Mouse (Mus musculus): ENCODE measurements at regions not wholly inside any gene's neighbourhood (a gene's known extent, or its start where the extent isn't known, plus 50 kb on each side); places are given as distances from the start of the nearest gene placed in this dataset.
"Not testable (repeated sequence)": the region's sequence is repeated elsewhere in the genome, so short reads cannot be mapped to it uniquely, and the experiment has no call there.

DNA sequence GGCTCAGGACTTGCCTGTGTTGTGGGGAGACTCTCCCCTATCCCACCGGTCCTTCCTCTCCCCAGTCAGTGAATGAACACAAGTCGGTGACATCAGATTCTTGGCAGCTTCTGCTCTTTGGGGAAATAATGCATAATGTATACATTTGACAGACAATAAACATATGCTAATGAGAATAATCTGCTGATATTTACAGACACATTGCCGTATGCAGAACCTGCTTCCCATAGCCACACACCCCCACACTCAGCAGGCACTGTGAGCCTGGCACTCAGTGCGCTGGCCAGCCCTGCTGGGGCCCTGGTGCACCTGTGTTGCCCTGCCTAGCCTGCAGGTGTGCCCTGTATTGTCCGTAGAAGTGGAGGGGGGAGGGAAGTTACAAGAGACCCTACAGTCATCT is 215.5 kb downstream of the Matn1 start:
- DNase-seq (ENCODE audit: low read depth, low spot score): no peak

- DNase-seq (ENCODE audit: low read depth, low spot score): no peak
Observed at GRCm38 (mm10) chr4:131160135-131160534, 215.9 kb downstream of the Matn1 start.

DNA sequence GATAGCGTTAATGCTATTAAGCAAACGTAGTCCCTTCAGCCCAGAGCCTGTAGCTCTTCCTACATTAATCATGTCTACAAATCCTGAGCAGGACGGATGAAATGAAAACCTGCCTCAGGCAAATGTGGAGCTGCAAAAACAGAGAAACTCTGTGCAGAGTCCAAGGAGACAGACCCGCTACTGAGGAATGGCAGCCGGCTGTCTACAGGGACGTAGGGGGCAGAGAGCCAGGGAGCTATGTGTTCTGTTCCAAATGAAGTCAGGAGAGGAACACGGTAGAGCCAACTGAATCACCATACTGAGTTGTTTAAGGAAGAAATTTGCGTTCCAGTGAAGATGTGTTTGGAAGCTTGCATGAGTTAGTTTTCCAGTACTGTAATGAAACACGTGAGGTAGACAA is 217.3 kb downstream of the Matn1 start:
- no peak for DNase-seq (ENCODE audit: low read depth, low spot score)

- no peak for DNase-seq (ENCODE audit: low read depth, low spot score)
Observed at GRCm38 (mm10) chr4:131163782-131164315, 219.7 kb downstream of the Matn1 start.

- DNase-seq (ENCODE audit: low read depth, low spot score): peak; percentile 35
Observed at GRCm38 (mm10) chr4:131166574-131167270, 222.5 kb downstream of the Matn1 start.

- DNase-seq (ENCODE audit: low read depth, low spot score): no peak
Observed at GRCm38 (mm10) chr4:131167921-131168320, 223.7 kb downstream of the Matn1 start.

DNA sequence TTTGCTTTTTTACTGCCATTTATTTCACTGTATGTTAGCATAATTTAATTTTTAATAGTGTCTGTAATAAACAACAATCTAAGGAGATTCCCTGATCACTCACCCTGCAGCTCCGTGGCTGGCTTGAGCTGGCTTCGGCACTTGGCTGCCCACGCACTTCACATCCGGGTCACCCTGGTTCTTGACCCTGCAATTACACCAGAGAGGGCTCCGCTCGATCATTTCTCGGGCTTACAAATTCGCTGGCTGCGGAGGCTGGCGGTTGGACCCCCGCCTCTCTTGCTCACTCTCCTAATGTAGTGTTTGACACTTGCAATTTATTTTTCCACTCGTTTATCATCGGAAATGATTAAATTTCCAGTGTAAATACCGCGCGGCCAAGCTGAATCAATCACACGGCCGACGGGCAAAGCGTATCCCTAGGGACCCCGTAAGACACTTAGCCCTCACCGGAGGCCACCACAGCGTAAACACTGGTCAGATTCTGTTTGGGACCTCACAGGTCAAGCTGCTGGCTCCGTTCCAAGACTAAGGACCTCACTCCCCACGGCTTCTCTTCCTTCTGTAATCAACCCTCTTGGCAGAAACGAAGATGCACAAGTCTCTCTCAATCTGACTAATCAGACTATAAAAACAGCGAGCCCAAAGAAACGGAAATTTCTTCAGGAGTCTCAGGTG is 229.7 kb downstream of the Matn1 start:
- no peak for DNase-seq (ENCODE audit: low read depth, low spot score)

DNA sequence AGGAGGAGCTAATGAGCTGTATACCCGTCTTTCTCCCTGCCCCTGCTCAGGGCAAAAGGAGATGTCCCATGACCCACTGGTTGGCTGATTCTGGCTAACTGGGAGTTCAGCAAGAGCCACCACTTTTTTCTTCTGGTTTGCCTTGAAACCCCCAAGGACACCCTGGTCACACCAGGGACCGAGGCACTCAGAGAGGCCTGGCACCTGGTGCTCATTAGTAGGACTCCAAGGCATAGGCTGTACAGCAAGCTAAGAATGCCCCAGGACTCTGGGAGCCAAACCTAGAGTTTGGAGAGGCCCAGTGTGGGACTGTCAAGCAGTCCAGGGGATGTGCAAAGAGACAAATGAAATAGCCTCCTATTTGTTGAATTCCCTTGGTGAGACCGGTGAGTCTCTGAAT is 232.5 kb downstream of the Matn1 start:
- no peak for DNase-seq (ENCODE audit: low read depth, low spot score)

- DNase-seq (ENCODE audit: low read depth, low spot score): no peak
Observed at GRCm38 (mm10) chr4:131177889-131178288, 233.7 kb downstream of the Matn1 start.

- not testable (repeated sequence) for DNase-seq (ENCODE audit: low read depth, low spot score)
Observed at GRCm38 (mm10) chr4:131178642-131179041, 234.5 kb downstream of the Matn1 start.

DNA sequence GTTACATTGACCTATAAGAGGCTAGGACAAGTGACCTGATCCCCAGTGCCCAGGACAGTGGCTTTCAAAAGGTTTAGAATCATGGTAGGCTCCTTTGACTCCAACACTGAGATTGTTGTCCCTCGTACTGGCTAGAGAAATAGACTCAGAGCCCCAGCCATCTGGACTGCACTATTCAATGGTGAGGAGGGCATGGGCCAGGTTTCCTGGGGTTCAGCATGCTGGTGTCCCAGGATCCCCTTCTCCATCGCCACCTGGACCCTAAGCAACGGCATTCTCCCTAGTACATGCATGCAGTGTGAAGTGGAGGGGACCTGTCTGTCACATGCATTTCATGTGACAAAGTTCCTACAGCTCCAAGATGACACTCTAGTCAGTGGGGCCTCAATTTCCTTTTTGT is 243.9 kb downstream of the Matn1 start:
- no peak for DNase-seq (ENCODE audit: low read depth, low spot score)

DNA sequence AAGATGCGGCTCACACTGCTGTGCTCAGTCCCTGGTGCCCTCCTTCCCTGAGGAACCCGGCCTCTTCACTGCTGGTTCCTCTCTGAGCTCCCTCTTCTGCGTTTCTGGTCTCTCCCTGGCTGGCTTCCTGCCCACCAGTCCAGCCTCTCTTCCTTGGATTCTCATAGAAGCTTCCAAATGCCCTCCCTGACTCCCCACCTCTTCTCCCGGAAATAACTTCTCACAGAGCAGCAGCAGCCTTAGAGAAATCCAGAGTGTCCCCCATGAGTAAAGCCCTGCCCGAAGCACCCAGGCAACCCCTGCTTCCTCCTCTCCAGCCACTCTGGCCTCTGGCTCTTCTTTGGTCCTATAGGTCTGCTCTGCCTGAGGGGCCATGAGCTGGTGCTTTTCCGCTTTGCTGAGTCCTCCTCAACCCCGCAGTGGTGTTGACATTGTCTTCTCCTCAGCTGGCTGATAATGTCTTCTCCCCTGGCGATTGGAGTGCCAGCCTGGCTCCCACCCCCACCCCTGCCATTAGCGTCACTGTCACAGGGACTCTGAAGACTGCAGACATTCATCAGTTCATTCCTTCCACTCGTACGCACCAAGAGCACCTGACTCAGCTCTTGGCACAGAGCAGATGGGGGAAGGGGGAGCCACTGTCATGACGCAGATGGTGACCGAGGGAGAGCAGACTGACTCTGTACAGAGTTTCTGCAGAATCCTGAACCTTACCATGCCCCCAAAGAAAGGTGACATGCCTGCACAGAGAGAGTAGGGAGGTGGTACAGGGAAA is 247.1 kb downstream of the Matn1 start:
- DNase-seq (ENCODE audit: low read depth, low spot score): no peak

DNA sequence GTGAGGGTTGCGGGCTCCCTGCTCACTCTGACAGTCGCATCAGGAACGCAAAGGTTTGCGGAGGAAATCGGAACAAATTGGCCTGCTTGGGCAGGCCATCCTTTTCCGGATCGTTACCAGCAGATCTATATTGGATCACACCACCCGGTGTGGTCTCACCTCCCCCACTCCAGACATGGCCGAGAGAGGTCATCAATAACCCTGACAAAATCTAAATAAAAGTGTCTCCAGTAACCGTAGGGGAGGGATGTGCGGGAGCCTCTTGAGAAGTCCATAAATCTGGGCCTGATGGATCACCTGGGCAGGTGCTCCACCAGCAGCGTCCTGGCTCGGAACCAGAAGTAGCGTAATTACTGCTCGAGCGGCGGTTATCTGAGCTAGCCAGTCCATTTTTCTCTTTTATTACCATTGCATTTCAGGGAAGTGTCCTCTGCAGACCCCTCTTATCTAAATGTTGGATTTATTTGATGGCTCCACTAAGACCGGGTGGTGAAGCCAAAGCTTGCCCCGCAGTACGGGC is 249.8 kb downstream of the Matn1 start:
- no peak for DNase-seq (ENCODE audit: low read depth, low spot score)

DNA sequence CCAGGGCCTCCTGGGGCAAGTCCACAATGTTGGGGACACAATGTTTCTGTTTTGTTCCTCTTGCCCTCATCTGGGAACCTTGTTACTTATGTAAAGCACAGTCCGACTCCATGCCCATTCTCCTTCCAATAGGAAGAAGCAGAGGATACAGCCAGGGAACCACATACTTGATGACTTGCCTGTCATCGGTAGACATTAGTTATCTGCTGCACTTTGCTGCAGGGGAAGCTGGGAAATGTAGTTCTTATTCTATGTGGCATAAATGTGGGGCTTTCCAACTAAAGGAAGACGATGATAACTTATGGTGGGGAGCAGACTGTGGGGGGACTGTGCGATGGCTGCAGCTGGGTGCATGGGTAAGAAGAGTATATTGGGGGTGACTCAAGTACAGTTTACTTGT is 252.0 kb downstream of the Matn1 start:
- no peak for DNase-seq (ENCODE audit: low read depth, low spot score)

DNA sequence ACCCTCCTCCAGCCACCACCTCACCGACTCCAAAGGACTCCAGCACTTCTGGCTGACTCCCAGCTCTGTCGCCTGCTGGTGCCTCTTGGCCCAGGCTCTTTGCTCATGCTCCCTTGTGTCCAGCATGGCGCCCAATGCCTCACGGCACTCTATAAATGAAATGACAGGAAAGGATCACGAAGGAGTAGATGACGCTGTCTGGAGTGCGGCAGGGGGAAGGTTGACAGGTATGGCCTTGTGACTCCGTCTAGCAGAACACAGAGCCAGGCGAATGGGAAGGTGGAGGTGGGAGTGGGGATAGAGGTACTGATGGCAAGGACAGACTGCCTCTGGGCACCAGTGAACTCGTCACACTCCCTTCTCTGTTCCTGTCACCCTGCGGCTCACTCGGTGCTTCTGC is 259.5 kb downstream of the Matn1 start:
- no peak for DNase-seq (ENCODE audit: low read depth, low spot score)

GRCm38 (mm10) chr4:131204722-131205121 is 260.5 kb downstream of the Matn1 start:
- DNase-seq (ENCODE audit: low read depth, low spot score): no peak

DNA sequence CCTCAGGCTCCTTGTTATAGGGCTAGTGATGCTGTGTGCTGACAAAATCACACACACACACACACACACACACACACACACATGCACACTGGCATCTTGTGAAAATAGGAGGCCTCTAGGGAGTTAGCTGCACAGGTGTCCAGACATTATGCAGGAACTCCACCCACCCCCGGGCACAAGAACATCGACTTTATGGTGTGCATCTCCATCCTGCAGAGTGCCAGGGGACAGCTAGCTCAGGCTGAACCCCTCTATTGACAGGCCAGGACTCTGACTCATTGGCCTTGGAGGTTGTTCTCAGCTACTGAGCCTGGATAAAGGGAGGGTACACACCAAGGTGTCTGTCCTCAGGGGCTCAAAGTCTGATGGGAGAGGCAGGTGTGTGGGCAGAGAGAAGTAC is 260.9 kb downstream of the Matn1 start:
- no peak for DNase-seq (ENCODE audit: low read depth, low spot score)

DNA sequence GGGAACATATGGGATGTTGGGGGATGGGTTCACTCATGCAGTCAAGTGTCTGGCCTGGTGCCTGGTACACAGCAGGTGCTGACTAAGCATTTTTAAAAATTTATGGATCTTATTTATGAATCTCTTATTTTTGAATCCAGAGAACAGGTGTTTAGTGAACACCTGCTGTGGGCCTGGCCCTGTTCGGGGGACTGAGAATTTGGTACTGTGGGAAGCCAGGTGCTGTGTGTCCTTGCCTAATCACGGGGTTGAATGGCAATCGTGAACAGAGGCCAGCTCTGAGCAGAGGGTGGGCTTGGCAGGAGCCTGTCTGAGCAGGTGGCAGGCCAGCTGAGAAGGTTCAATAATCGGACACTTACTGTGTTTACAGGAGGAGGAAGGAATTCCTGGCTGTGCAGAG is 261.5 kb downstream of the Matn1 start:
- no peak for DNase-seq (ENCODE audit: low read depth, low spot score)

- no peak for DNase-seq (ENCODE audit: low read depth, low spot score)
Observed at GRCm38 (mm10) chr4:131206181-131206885, 262.1 kb downstream of the Matn1 start.

- no peak for DNase-seq (ENCODE audit: low read depth, low spot score)
Observed at GRCm38 (mm10) chr4:131206886-131207200, 262.7 kb downstream of the Matn1 start.

- DNase-seq (ENCODE audit: low read depth, low spot score): no peak
Observed at GRCm38 (mm10) chr4:131207249-131207648, 263.1 kb downstream of the Matn1 start.

DNA sequence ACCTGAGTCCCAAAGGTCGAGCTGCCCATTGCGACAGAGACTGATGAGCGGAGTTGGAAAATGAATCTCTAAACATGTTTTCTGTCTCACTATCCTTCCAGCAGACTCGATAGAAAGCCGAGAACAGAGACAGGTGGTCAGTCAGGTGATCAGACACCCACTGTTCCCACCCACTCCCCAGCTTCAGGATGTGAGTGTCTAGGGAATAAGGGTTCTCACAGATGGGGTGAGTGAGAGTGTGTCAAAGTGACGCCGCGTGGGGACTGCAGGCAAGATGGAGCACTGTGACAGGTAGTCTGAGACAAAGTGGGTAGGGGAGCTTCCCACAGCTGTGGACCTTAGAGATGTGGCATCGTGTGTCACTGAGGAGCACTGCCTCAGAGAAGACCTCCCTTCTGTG is 264.0 kb downstream of the Matn1 start:
- DNase-seq (ENCODE audit: low read depth, low spot score): no peak
